Mouse (Mus musculus) cortical plate, adult 2 months (tissue): ENCODE data around the gene Anks1b.

Experiments
- CTCF ChIP-seq: fragments of 200-500 bp; IDR thresholded peaks from 2 replicates; pipeline ENCODE4 v1.5.1; 2011; ENCODE audit warnings: mild to moderate bottlenecking, control low read depth, low read length; ENCODE audit not compliant: insufficient read depth; ENCODE audit errors: extremely low read depth
- POLR2A ChIP-seq: fragments of 200-500 bp; IDR thresholded peaks from 2 replicates; pipeline ENCODE4 v1.6.1; 2011; ENCODE audit warnings: mild to moderate bottlenecking, low read length, control low read depth; ENCODE audit not compliant: insufficient read depth; ENCODE audit errors: extremely low read depth

DNA sequence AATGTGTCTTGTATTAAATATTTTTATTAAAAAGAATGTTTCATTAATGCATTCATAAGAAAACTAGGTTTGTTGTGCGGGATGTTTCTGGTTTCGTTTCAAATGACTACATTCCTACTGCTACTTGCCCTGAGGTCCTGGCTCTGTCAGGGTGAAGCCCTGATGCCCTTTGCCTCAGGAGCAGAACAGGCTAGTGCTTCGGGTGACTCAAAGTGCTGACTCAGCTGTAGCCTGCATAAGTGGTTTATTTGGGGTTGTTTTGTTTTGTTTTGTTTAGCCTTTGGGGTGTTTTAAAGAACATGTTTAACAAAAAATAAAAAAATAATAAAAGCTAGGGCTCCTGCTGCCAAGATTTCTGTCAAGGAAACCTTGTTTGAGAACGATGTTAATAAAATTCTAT, 1097.3 kb downstream of the Anks1b start:
- TF ChIP-seq POLR2A (no peak), CTCF (no peak)
